ENCODE assay signal across 11 mouse cellular contexts in the genomic region with DNA sequence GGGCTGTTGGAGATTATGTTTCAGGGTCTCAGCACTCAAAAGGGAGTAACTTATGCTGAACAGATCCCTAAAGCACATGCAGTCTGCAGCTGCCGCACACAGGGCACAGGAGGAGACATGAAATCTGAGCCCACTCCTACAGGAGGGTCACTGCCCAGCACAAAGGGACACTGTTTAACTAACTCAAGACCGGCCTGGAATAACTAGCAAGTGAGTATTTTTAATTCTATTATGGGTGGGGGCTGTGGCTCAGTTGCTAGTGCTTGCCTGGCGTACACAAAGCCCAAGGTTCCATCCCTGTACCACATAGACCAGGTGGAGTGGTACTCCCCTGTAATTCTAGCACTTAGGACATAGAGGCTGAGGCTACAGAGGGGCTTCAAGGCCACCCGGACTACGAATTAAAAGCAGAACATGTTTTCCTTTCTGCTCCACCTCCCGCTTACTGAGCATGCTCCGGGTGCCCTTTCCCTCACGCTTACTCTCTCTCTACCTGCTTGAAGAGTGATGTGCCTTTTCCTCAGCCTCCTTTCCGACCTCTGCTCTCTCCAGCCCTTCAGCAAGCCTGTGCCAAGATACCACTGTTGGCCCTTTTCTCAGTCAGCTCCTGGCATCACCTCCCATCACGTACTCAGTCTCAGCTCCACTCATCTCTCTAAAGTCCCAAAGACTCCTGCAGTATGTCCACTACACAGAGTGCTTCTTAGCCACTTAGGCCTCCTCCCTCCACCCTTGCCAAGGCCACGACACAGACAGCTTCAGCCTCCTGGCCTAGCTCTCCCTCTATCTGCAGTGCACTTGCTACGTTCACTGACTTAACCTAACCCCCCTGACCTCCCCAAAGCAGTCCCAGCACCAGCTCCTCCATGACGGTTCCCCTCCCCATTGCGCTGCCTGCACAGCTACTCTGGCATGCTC. TPM values are rescaled to one million over a fixed set of nuclear protein-coding genes. Genes with fewer than 3 reads are reported as not detected.
DNase-seq lines count a peak whose midpoint lies in the region; ATAC-seq lines count a peak whose summit lies in the region.
"Had no signal": no experiment of that assay in that cellular context is flagged by ENCODE, and none has a peak within 500 bp of the region (broad histone marks: within the 10 kb centered on the region; RNA-seq: fewer than 3 reads in every experiment).

No protein-coding gene starts in this region.

- H3K27me3 ChIP-seq in embryonic facial prominence, embryonic 13.5 days: no peaks in the 10 kb centered on the region
- no peaks in the 10 kb centered on the region for H3K27me3 ChIP-seq in limb, embryonic 13.5 days
- H3K27me3 ChIP-seq: hindbrain, embryonic 15.5 days had no signal

- H3K4me3 ChIP-seq in embryonic facial prominence, embryonic 13.5 days: peak overlapping the region; percentile 4; the same call in 1 of the 2 replicates
- H3K4me3 ChIP-seq in limb, embryonic 13.5 days: peak overlapping the region; percentile 16
- H3K4me3 ChIP-seq: hindbrain, embryonic 15.5 days had no signal

- H3K9me3 ChIP-seq in embryonic facial prominence, embryonic 13.5 days: no peaks in the 10 kb centered on the region
- H3K9me3 ChIP-seq in limb, embryonic 13.5 days: no peaks in the 10 kb centered on the region
- H3K9me3 ChIP-seq: hindbrain, embryonic 15.5 days had no signal

- H3K4me2 ChIP-seq in embryonic facial prominence, embryonic 13.5 days: peak overlapping the region; percentile 53
- peak overlapping the region; percentile 55 for H3K4me2 ChIP-seq in limb, embryonic 13.5 days (replicated peaks)
- H3K4me2 ChIP-seq: hindbrain, embryonic 15.5 days had no signal

- H3K27ac ChIP-seq in embryonic facial prominence, embryonic 13.5 days: peak overlapping the region; percentile 92
- peak overlapping the region; percentile 91 for H3K27ac ChIP-seq in limb, embryonic 13.5 days
- H3K27ac ChIP-seq: hindbrain, embryonic 15.5 days; macrophage had no signal

- peak overlapping the region; percentile 56 for H3K9ac ChIP-seq in embryonic facial prominence, embryonic 13.5 days
- H3K9ac ChIP-seq in limb, embryonic 13.5 days: peak overlapping the region; percentile 55
- H3K9ac ChIP-seq: hindbrain, embryonic 15.5 days had no signal

- peak; percentile 78; the same call in 1 of the 2 replicates for ATAC-seq in embryonic facial prominence, embryonic 13.5 days (ENCODE audit: insufficient number of reproducible peaks, insufficient read depth, low FRiP score, low TSS enrichment, low read depth)
- ATAC-seq in limb, embryonic 13.5 days (ENCODE audit: low FRiP score, low read depth): peak; percentile 89
- ATAC-seq in megakaryocyte-erythroid progenitor cell, adult 5-6 weeks (replicated peaks; ENCODE audit: low FRiP score, low TSS enrichment, poor library complexity, severe bottlenecking): no peak

- DNase-seq in kidney, adult 11 months: peak; percentile 39
- DNase-seq in kidney, adult 18-20 months: no peak
- peak; percentile 81 for DNase-seq in embryo, embryonic 10 days (ENCODE audit: low spot score)
- no peak for DNase-seq in adrenal gland, postnatal 25 days
- DNase-seq in testis, postnatal 14 days (ENCODE audit: low spot score): no peak
- DNase-seq: cerebellum, adult 2 months had no signal

- peaks cover 70% of the 10 kb centered on the region for H3K4me1 ChIP-seq in embryonic facial prominence, embryonic 13.5 days
- H3K4me1 ChIP-seq in limb, embryonic 13.5 days: peaks cover 71% of the 10 kb centered on the region

- H3K36me3 ChIP-seq in embryonic facial prominence, embryonic 13.5 days: no peaks in the 10 kb centered on the region
- no peaks in the 10 kb centered on the region for H3K36me3 ChIP-seq in limb, embryonic 13.5 days
- H3K36me3 ChIP-seq: hindbrain, embryonic 15.5 days had no signal

- WGBS in embryonic facial prominence, embryonic 13.5 days: 24% methylated on average over 14 of the region's 14 CpGs
- 28% methylated on average over 14 of the region's 14 CpGs for WGBS in limb, embryonic 13.5 days

RNA-seq across cellular contexts. Expression of a gene that starts 8.9 kb away (rescaled TPM):
- 15.8 and 16.1 TPM in 2 replicates for polyA plus RNA-seq in embryonic facial prominence, embryonic 13.5 days (2015; fragmentation: Nextera tagmentation; extraction: Ambion mirVana)
- 15.9 and 17.1 TPM in 2 replicates for polyA plus RNA-seq in limb, embryonic 13.5 days (2015; fragmentation: Nextera tagmentation; extraction: Ambion mirVana)
- total RNA-seq in adrenal gland, postnatal 25 days (2021): 28.9 and 42.2 TPM in 2 replicates
- total RNA-seq in megakaryocyte-erythroid progenitor cell, adult 5-6 weeks (2014; fragmentation: Nextera tagmentation): 6.8 and 14.3 TPM in 2 replicates
- total RNA-seq in megakaryocyte-erythroid progenitor cell, adult 5-6 weeks (2017): 11.2 and 17.7 TPM in 2 replicates

RNA-seq across cellular contexts. Expression of a gene that starts 50.5 kb away (rescaled TPM):
- polyA plus RNA-seq in embryonic facial prominence, embryonic 13.5 days (2015; fragmentation: Nextera tagmentation; extraction: Ambion mirVana): 22.8 and 24.0 TPM in 2 replicates
- polyA plus RNA-seq in limb, embryonic 13.5 days (2015; fragmentation: Nextera tagmentation; extraction: Ambion mirVana): 22.1 and 25.0 TPM in 2 replicates
- total RNA-seq in adrenal gland, postnatal 25 days (2021): 23.1 and 25.0 TPM in 2 replicates
- 39.5 and 44.6 TPM in 2 replicates for total RNA-seq in megakaryocyte-erythroid progenitor cell, adult 5-6 weeks (2014; fragmentation: Nextera tagmentation)
- 16.6 and 17.1 TPM in 2 replicates for total RNA-seq in megakaryocyte-erythroid progenitor cell, adult 5-6 weeks (2017)

Comparison
In these comparisons a context has a peak if more than half of its experiments do, and no peak if none do; other contexts are left out.
1. DNase-seq: peak in kidney, adult 11 months (single experiment) and embryo, embryonic 10 days (single experiment); none in kidney, adult 18-20 months (single experiment), adrenal gland, postnatal 25 days (single experiment) and testis, postnatal 14 days (single experiment).